ENCODE assay signal across 8 mouse cellular contexts in genomic region chr12:36317820-36318135, GRCm38 (mm10). TPM values are rescaled to one million over a fixed set of nuclear protein-coding genes. Genes with fewer than 3 reads are reported as not detected.
A peak's percentile ranks its signal among the peaks of the same experiment; 100 is the strongest.
DNase-seq lines count a peak whose midpoint lies in the region; ATAC-seq and TF ChIP-seq lines count a peak whose summit lies in the region.

No protein-coding gene starts in this region.

- no peak for TF ChIP-seq CTCF in forebrain, postnatal 0 days (IDR thresholded peaks at IDR 0.05; ENCODE audit: low read depth)

- no peak overlapping the region for H3K9ac ChIP-seq in lung, embryonic 15.5 days
- no peak overlapping the region for H3K9ac ChIP-seq in forebrain, postnatal 0 days
- H3K9ac ChIP-seq in neural tube, embryonic 14.5 days (replicated peaks; ENCODE audit: low read depth, low read length), result no peak overlapping the region

- peak overlapping the region; percentile 79 for H3K4me2 ChIP-seq in lung, embryonic 15.5 days
- peak overlapping the region; percentile 85 for H3K4me2 ChIP-seq in forebrain, postnatal 0 days (ENCODE audit: low read depth)
- H3K4me2 ChIP-seq in neural tube, embryonic 14.5 days (ENCODE audit: low read depth, low read length), result peak overlapping the region; percentile 78; the same call in 1 of the 2 replicates

- peaks cover 8% of the 10 kb centered on the region for H3K4me1 ChIP-seq in lung, embryonic 15.5 days
- no peaks in the 10 kb centered on the region for H3K4me1 ChIP-seq in forebrain, postnatal 0 days (ENCODE audit: insufficient read depth)
- no peaks in the 10 kb centered on the region for H3K4me1 ChIP-seq in neural tube, embryonic 14.5 days (ENCODE audit: control insufficient read depth, insufficient read depth, low read length)

- no peak overlapping the region for H3K27ac ChIP-seq in lung, embryonic 15.5 days
- H3K27ac ChIP-seq in forebrain, postnatal 0 days (ENCODE audit: low read depth, low read length), result no peak overlapping the region
- H3K27ac ChIP-seq in neural tube, embryonic 14.5 days (ENCODE audit: low read depth, low read length), result no peak overlapping the region

- no peak overlapping the region for H3K4me3 ChIP-seq in lung, embryonic 15.5 days
- H3K4me3 ChIP-seq in forebrain, postnatal 0 days (ENCODE audit: low read depth, low read length), result peak overlapping the region; percentile 42; the same call in 1 of the 2 replicates
- H3K4me3 ChIP-seq in neural tube, embryonic 14.5 days (ENCODE audit: low read depth, low read length), result peak overlapping the region; percentile 41

- WGBS in lung, embryonic 15.5 days, result 21% methylated on average over 3 of the region's 3 CpGs
- WGBS in forebrain, postnatal 0 days, result 13% methylated on average over 3 of the region's 3 CpGs
- WGBS in neural tube, embryonic 14.5 days, result 17% methylated on average over 3 of the region's 3 CpGs

- ATAC-seq in lung, embryonic 15.5 days (ENCODE audit: borderline replicate concordance, extremely low read depth, low FRiP score, low TSS enrichment), result no peak
- ATAC-seq in forebrain, postnatal 0 days, result no peak
- ATAC-seq in neural tube, embryonic 14.5 days (ENCODE audit: low read depth), result no peak
- no peak for ATAC-seq in cerebellum, adult (ENCODE audit: insufficient number of reproducible peaks, low FRiP score, low TSS enrichment)

- no peaks in the 10 kb centered on the region for H3K9me3 ChIP-seq in lung, embryonic 15.5 days
- H3K9me3 ChIP-seq in forebrain, postnatal 0 days (ENCODE audit: low read length), result no peaks in the 10 kb centered on the region
- no peaks in the 10 kb centered on the region for H3K9me3 ChIP-seq in neural tube, embryonic 14.5 days (ENCODE audit: control insufficient read depth, low read length)

- H3K36me3 ChIP-seq in lung, embryonic 15.5 days, result no peaks in the 10 kb centered on the region
- H3K36me3 ChIP-seq in forebrain, postnatal 0 days (ENCODE audit: insufficient read depth), result no peaks in the 10 kb centered on the region
- no peaks in the 10 kb centered on the region for H3K36me3 ChIP-seq in neural tube, embryonic 14.5 days (ENCODE audit: control insufficient read depth, insufficient read depth, low read length)

- DNase-seq in lung, postnatal 36 days, result no peak
- no peak for DNase-seq in forebrain, postnatal 0 days
- peak; percentile 62 for DNase-seq in kidney, postnatal 14 days
- DNase-seq in thymus, postnatal 4 days, result no peak
- no peak for DNase-seq in gastrocnemius, postnatal 10 days

- H3K27me3 ChIP-seq in lung, embryonic 15.5 days, result no peaks in the 10 kb centered on the region; the same call in 1 of the 2 replicates
- H3K27me3 ChIP-seq in forebrain, postnatal 0 days (ENCODE audit: insufficient read depth, low read length), result no peaks in the 10 kb centered on the region
- no peaks in the 10 kb centered on the region for H3K27me3 ChIP-seq in neural tube, embryonic 14.5 days (ENCODE audit: control insufficient read depth, insufficient read depth, low read length)

RNA-seq across cellular contexts. Expression of gene Sostdc1, which starts 3.8 kb away (rescaled TPM):
- 2.7 and 3.1 TPM in 2 replicates for polyA plus RNA-seq in lung, embryonic 15.5 days (2015; fragmentation: Nextera tagmentation; extraction: Ambion mirVana)
- total RNA-seq in forebrain, postnatal 0 days (2014; rRNA removed), result 6.9 and 8.3 TPM in 2 replicates
- polyA plus RNA-seq in forebrain, postnatal 0 days (2015; fragmentation: Nextera tagmentation; extraction: Ambion mirVana), result 12.6 and 16.7 TPM in 2 replicates
- polyA plus RNA-seq in neural tube, embryonic 14.5 days (2014; fragmentation: Nextera tagmentation; extraction: Ambion mirVana), result 10.5 and 20.9 TPM in 2 replicates
- 1 to 10 TPM; 2.5 to 3.6 TPM for total RNA-seq in gastrocnemius, postnatal 10 days (2021)
